Mouse (Mus musculus) adrenal gland, adult (tissue): ENCODE data around the gene D630039A03Rik.

Experiments used
- DNase-seq, 2 experiments: peaks; one replicate each; pipeline ENCODE4 v3.0.0; 2022 to 2023; ENCODE audit warnings: low spot score in 1 of 2; ENCODE audit not compliant: inconsistent age in 2 of 2

Gene D630039A03Rik

DNA sequence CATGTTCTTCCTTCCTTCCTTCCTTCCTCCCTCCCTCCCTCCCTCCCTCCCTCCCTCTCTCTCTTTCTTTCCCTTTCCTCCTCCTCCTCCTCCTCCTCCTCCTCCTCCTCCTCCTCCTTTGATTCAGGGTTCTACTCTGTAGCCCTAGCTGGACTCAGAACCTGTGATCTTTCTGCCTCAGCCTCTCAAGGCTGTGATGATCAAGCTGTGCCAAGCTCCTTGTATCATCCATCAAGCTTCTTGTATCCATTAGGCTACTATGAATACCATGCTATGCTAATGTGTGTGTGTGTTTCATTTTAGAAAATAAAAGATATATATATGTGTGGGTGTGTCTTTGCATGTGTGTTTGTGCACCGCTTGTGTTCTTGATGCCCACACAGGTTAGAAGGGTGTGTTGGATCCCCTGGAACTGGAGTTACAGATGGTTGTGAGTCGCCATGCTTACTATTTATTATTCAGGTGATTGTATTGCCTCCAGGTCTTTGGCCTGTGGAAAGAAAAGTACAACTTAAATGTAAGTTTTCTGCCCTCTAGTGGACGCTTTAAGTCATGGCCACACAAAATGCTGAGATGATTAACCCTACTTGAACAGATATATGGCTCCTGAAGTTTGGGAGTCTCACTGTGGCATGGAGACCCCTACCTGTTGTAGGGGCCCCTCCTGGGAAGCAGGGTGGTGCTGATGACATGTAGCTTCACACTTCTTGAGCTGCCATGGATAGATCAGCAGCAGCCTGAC, 11.5 kb upstream of the D630039A03Rik start:
- DNase-seq = peak in 1 of 2 experiments; percentile 71

- no peak for DNase-seq
Measured at GRCm38 (mm10) chr4:57924556-57925071, 8.5 kb upstream of the D630039A03Rik start.

- DNase-seq = peak; percentile 56 to 71
Measured at GRCm38 (mm10) chr4:57922171-57922570, 6.1 kb upstream of the D630039A03Rik start.

DNA sequence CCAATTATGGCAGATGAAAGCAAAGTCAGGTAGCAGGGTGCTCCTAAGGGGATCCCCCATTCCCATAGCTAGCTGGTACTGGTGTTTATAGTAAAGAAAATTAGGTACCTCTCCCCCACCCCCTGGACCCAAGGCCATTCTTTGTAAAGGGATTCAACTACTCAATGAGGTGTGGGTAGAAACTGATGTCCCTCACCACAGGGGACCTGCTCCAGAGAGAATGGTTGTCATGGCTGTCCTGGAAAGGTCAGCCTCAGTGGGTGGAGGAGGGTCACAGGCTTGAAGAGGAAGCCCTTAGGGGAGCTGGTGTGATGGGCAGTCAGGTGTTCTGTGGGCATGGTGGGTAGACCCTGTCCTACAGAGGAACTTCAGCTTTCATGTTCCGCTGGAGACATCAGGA, 4.4 kb upstream of the D630039A03Rik start:
- DNase-seq = no peak

GRCm38 (mm10) chr4:57919494-57920423, 3.7 kb upstream of the D630039A03Rik start:
- no peak for DNase-seq

DNA sequence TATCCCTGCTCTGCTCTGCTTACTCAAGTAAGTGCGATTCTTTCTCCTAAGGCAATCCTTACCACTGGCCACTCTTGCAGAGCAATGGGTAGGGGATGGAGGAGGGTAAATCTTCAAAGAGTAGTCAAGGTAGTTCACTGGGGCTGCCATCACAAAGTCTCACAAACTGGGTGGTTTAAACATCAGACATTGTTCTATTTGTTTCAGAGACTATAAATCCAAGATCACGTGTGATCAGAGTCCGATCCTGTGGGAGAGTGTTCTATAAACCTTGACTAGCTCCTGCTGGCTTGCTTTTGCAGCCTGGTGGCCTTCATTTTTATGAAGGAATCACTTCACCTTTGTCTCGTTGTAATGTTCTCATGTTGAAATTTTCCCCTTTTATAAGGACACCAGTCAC, 614 bp upstream of the D630039A03Rik start:
- DNase-seq = no peak

DNA sequence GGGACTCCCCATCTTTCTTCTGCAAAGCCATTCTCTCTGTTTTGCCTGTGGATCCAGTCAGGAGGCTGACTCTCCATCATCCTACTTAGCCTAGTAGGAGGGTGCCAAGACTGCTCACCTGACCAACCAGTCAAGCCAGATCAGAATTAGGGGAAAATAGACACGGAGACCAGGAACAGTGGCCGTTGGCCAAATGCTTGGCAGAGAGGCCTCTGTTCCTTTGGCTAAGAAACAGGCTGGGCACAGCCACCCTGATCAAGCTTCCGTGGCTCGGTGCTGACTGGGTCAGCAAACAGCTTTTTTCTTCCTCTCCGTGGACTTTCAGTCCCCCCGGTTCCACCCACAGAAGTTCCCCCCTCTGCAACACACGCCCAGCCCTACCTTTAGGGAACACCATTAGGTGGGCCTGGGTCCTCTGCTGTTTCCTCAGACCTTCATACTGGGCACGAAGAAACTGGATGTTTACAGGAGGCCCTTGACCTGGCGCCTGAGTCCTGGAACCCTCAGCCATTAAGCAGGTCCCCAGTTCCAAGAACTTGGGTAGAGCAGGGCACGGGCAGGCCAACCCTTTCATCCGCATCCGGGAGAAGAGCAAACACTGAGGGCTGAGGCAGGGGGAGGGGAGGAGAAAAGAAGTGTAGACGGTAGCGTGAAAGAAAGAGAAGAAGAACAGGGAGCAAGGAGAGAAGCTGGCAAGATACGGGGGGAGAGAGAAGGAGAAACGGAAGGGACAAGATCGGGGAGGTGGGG, 706 bp downstream of the D630039A03Rik start:
- peak; percentile 39 to 81 for DNase-seq

DNA sequence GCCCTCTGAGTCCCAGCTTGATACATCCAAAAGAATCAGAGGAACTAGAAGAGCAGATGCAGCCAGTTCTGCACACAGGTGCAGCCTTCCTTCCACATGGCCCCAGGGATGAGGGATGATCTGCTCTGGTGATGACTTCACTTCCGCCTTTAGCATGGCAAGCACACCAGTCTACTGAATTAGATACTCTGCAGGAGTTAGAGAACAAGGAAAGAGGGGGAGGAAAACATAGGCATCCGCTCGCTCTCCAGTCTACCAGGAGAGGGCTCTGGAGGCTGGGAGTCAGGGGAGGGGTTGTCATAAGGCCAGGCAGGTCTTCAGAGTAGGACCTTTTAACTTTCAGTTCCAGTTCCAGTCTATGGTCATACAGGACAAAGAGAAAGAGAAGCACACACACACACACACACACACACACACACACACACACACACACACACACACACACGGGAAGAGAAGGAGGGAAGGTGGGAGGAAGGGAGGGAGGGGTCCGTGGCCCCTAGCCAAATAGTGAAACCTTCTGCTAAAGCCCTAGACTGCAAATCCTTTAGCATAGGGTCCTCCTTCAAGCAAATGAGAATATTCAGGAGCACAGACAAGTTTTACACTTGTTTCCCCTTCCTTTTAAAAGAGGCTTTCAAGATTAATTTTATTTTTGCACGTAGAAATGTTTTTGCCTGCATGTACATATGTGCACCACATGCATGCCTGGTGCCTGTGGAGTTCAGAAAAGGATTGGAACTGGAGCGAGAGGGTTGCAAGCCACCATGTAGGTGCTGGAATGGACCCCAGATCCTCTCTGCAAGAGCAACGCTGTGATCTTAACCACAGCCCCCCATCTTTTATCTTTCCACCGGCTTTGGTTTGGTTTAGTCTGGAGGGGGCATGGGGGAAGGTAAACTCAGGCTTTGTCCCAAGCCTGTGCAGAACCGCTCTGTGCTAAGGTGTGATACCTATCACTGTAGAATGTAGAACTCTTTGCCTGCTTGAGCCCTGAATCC, 1.6 kb downstream of the D630039A03Rik start:
- DNase-seq = peak in 1 of 2 experiments; percentile 67

DNA sequence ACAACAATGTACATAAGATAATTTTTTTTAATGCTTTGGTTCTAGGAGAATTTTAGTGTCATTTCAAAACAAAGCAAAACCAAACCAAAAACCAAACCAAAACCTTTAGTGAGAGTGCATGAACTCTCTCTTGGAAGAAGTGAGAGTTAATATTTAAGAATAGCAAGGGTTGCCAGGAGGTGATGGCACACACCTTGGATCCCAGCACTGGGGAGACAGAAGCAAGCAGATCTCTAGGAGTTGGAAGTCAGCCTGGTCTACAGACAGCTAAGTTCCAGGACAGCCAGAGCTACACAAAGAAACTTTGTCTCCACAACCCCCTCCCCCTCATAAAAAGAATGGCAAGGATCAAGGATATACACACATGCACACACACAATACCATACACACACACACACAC, 3.1 kb downstream of the D630039A03Rik start:
- DNase-seq = no peak

- DNase-seq = no peak
Measured at GRCm38 (mm10) chr4:57908860-57909259, 7.2 kb downstream of the D630039A03Rik start.

DNA sequence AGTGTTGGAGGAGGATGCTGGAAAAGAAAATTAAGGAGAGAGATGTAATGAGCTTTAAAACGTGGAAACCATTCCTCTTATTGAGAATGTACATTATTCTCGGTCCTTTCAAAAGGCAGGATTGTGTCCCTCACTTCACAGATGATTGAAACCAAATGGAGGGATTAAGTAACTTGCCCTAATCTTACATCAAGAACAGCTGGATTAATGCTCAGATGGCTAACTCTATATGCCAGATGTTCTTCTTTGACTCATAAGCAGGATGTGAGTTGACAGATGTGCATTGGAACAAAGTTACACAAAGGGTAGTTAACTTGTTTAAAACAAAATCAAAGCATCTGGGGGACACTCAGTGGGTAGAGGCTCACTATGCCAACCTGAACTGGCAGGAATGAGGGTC, 9.4 kb downstream of the D630039A03Rik start:
- DNase-seq = no peak

- no peak for DNase-seq
Measured at GRCm38 (mm10) chr4:57904638-57905037, 11.5 kb downstream of the D630039A03Rik start.

DNA sequence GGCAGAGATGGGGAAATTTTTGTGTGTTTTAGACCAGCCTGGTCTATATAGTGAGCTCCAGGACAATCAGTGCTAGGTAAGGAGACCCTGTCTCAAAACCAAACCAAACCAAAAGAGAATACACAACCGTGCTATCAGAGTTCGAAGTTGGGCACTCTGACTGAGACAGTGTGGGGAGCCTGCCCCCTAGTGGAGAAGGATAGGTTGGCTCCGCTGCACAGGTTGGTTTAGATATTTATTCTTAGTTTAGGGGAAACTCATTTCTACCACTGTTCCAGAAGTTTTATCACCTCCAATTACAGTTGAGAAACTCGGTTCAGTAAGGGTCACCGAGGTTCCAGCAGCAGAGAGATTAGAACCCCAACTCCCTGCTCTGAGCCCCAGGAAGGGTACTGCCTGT, 11.9 kb downstream of the D630039A03Rik start:
- DNase-seq = peak; percentile 63 to 91

GRCm38 (mm10) chr4:57902619-57903018, 13.5 kb downstream of the D630039A03Rik start:
- no peak for DNase-seq

- DNase-seq = peak in 1 of 2 experiments; percentile 76
Measured at GRCm38 (mm10) chr4:57901210-57901609, 14.9 kb downstream of the D630039A03Rik start.

DNA sequence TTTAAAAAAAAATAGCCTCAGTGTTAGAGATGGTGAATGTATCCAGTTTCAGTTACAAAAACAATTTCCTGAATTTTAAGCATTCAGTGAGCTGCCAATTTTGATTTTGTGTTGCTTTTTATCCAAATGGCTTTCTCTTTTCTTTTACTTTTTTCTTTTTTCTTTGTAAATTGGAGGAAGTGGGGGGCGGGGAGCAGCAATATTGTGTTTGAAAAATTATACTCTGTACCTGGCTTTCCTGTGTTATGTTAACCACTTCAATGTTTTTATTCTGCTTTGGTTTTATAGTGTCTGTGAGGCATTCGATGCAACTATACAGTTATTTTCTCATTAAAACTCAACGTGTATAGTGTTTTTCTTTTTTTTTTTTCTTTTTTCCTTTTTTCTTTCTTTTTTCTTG, 19.5 kb downstream of the D630039A03Rik start:
- no peak for DNase-seq

GRCm38 (mm10) chr4:57895902-57896301, 20.2 kb downstream of the D630039A03Rik start:
- no peak for DNase-seq

GRCm38 (mm10) chr4:57895140-57895539, 21.0 kb downstream of the D630039A03Rik start:
- DNase-seq = no peak

GRCm38 (mm10) chr4:57892001-57892586, 24.0 kb downstream of the D630039A03Rik start:
- DNase-seq = no peak
